Mouse (Mus musculus): ENCODE measurements around the gene Hdx. TPM values are rescaled to one million over a fixed set of nuclear protein-coding genes. Genes with fewer than 3 reads are reported as not detected.

Hdx gene
- 1 to 10 TPM; 3.6 to 3.7 TPM for total RNA-seq (2021)
- long read RNA-seq, experiment 1 = 0 reads
- long read RNA-seq, experiment 2 = 0 reads

- peak; percentile 56 to 60 for DNase-seq (ENCODE audit: low spot score in 2 of 2)
Measured at GRCm38 (mm10) chrX:111696356-111697282, at the start of gene Hdx. Gene Hdx, minus strand, starts transcription at chrX:111697079.

GRCm38 (mm10) chrX:111685665-111686064, 11.2 kb downstream of the Hdx start:
- Histone ChIP-seq H3K4me3 (no peak overlapping the region), H3K27ac (no peak overlapping the region)
- peak; percentile 59 for TF ChIP-seq CTCF (conservative IDR thresholded peaks at IDR 0.05)
- DNase-seq (ENCODE audit: low spot score in 2 of 2) = no peak

More at GRCm38 (mm10) chrX:111696356-111697282, at the start of gene Hdx:
- H3K4me3 ChIP-seq = peak within 1 kb of the TSS; percentile 64
- peak; percentile 36 for TF ChIP-seq CTCF (conservative IDR thresholded peaks at IDR 0.05)
- peak within 1 kb of the TSS; percentile 79 for H3K27ac ChIP-seq

GRCm38 (mm10) chrX:111671685-111672084, 25.2 kb downstream of the Hdx start:
- H3K4me3 ChIP-seq = no peak overlapping the region

DNA sequence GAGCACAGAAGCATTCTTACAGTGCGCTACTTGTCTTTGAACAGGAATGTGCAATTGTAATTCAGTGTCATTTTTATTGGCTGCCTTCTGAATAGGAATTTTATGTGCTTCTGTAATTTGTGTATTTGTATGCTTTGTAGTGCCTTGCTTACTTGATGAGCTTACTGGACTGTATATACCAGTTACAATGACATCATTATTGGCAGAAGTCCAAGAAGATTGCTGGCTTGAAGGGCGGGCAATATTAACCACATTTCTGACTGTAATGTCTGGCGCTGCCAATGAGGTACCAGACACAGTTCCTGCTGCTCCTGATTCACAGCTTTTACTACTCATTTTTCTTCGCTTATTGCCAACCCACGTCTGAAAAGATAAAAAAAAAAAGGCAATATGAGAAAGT, 36.5 kb downstream of the Hdx start:
- Histone ChIP-seq H3K4me3 (no peak overlapping the region), H3K27ac (no peak overlapping the region)
- no peak for TF ChIP-seq CTCF (conservative IDR thresholded peaks at IDR 0.05)
- no peak for DNase-seq (ENCODE audit: low spot score in 2 of 2)

More at GRCm38 (mm10) chrX:111671685-111672084, 25.2 kb downstream of the Hdx start:
- no peak overlapping the region for H3K27ac ChIP-seq
- no peak for TF ChIP-seq CTCF (conservative IDR thresholded peaks at IDR 0.05)
- no peak for DNase-seq (ENCODE audit: low spot score in 2 of 2)

DNA sequence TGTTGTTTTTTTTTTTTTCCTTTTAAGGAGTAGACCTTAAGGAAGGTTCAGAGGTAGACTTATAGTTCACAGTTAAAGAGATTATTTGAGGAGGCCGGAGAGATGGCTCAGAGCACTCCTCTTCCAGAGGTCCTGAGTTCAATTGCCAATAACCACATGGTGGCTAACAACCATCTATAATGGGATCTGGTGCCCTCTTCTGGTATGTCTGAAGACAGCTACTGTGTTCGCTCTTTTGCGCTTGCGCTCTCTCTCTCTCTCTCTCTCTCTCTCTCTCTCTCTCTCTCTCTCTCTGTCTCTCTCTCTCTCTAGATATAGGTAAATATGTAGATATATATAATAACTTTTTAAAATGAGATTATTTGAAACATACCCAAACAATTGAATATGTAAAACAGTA, 38.2 kb downstream of the Hdx start:
- peak; percentile 27 for TF ChIP-seq CTCF (conservative IDR thresholded peaks at IDR 0.05)
- no peak overlapping the region for H3K27ac ChIP-seq
- no peak overlapping the region for H3K4me3 ChIP-seq
- DNase-seq (ENCODE audit: low spot score in 2 of 2) = no peak

- Histone ChIP-seq H3K27ac (no peak overlapping the region), H3K4me3 (no peak overlapping the region)
- no peak for DNase-seq (ENCODE audit: low spot score in 2 of 2)
- TF ChIP-seq CTCF (conservative IDR thresholded peaks at IDR 0.05) = no peak
Measured at GRCm38 (mm10) chrX:111644945-111645344, 51.9 kb downstream of the Hdx start.

GRCm38 (mm10) chrX:111640616-111641015, 56.3 kb downstream of the Hdx start:
- no peak for TF ChIP-seq CTCF (conservative IDR thresholded peaks at IDR 0.05)
- H3K27ac ChIP-seq = no peak overlapping the region
- H3K4me3 ChIP-seq = no peak overlapping the region
- no peak for DNase-seq (ENCODE audit: low spot score in 2 of 2)

DNA sequence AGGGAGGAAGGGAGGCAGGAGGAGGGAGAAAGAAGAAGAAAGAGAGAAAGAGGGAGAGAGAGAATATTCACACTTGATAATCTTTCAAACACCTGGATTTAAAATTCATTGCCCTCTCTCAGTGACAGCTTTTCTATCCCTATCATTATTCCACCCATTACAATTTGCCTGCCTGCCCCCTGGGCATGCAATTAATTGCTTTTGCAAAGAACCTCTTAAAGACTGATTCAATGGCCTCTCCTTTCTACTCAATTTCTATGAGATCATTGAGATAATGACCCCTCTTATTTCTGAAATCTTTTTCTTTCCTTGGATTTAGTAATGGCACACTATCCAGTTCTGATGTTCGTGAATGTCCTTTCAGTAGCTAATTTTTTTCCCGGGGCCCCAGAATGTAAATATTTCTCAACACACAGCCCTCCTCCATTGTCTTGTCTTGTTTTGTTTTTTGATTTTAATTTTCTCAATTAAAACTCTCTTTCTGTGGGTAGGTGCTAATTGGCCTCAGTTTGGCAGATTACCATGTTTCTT, 99.2 kb downstream of the Hdx start:
- no peak for DNase-seq (ENCODE audit: low spot score in 2 of 2)
- Histone ChIP-seq H3K4me3 (no peak overlapping the region), H3K27ac (no peak overlapping the region)
- TF ChIP-seq CTCF (conservative IDR thresholded peaks at IDR 0.05) = no peak

DNA sequence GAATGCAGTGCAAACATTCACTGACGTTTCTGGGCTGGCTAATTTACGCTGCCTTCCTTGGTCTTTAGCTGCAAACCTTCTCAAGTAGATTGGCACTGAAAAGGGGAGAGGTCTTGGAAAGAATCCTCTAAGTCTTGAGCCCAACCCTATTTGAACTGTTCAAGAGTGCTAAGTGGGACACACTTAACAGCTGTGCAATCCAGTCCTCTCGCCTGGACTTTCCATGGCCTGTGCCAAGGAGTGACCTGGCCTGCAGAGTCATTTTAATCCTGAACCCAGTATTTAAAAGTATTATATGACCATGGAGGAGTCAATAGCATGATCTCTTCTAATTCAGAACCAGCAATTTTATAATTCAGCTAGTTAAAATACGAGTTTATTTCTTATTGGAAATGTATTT, 109.3 kb downstream of the Hdx start:
- Histone ChIP-seq H3K27ac (no peak overlapping the region), H3K4me3 (no peak overlapping the region)
- TF ChIP-seq CTCF (conservative IDR thresholded peaks at IDR 0.05) = no peak
- DNase-seq (ENCODE audit: low spot score in 2 of 2) = no peak

DNA sequence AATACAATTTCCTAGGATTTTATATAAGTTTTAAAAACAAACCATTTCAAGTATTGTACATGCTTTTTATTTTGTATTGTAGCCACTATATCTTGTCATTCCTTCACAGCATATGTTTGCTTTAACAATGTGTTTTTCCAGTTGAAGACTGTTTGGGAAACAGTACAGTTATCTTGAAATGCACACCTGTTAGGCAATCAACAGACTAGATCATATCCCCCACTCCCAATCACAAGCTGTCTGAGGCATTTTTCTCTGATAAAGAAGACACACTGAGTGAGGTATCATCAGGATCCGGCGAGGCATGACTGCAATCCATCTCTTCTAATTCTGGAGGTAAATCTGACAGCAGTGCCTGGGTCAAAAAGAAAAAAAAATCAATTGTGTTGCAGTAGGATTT, 119.8 kb downstream of the Hdx start:
- no peak for TF ChIP-seq CTCF (conservative IDR thresholded peaks at IDR 0.05)
- H3K27ac ChIP-seq = no peak overlapping the region
- no peak overlapping the region for H3K4me3 ChIP-seq
- DNase-seq (ENCODE audit: low spot score in 2 of 2) = no peak

- no peak for DNase-seq (ENCODE audit: low spot score in 2 of 2)
- no peak within 1 kb of the TSS for H3K27ac ChIP-seq
- no peak within 1 kb of the TSS for H3K4me3 ChIP-seq
- no peak for TF ChIP-seq CTCF (conservative IDR thresholded peaks at IDR 0.05)
Measured at GRCm38 (mm10) chrX:111537859-111538258, 159.0 kb downstream of the Hdx start, which contains the start of gene Rps6ka6. Gene Rps6ka6, minus strand, starts transcription at chrX:111537959.

Other genes starting within 250 kb of the Hdx start
- 1 to 10 TPM; 4.0 to 4.2 TPM for gene Rps6ka6, start 159.1 kb downstream of the Hdx start, total RNA-seq (2021)
- not detected for gene Gm45194, start 194.3 kb upstream of the Hdx start, total RNA-seq (2021)